Mouse (Mus musculus): ENCODE data around the gene 9130213A22Rik.

9130213A22Rik gene

DNA sequence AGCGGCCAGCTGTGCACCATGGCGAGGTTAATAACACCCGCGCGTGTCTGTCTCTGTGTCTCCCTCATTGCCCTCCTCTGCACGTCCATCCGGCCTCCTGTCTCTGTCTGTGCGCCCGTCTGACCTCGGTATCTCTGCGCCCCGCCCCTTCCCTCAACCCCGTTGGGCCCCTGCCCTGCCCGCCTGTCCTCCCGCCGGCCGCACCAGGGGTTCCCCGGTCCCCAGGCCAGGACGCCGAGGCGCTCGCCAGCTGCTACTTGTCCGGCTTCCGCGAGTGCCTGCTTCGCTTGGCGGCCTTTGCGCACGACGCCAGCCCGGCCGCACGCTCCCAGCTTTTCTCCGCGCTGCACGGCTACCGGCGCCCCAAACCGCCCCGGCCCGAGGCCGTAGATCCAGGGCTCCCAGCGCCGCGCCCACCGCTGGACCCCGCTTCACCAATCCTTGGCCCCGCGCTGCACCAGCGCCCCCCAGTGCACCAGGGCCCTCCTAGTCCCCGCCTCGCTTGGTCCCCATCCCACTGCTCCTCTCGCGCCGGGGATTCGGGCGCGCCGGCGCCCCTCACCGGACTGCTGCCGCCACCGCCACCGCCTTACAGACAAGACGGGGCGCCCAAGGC is at the start of gene 9130213A22Rik:
Gene 9130213A22Rik (minus strand): TSS at position 254 of the 616 bp plus-strand sequence.
- peak; percentile 90 for DNase-seq

DNA sequence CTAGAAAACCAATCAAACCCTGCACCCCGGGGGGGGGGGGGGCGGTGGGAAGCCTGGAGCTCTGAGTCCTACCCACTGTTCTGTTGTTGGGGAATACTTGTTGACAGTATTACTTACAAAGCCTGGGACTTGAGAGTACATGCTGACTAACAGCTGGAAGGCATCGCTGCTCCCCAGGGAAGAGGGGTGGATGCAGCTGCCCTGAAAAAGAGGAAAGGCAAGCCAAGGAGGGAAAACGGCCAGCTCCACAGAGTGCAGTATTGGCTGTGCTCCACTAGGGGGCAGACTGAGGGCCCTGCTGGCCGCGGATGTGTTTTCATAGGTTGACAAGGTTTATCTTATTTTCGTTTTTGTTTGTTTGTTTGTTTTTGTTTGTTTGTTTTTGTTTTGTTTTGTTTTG is 49.2 kb upstream of the 9130213A22Rik start:
- no peak for DNase-seq

DNA sequence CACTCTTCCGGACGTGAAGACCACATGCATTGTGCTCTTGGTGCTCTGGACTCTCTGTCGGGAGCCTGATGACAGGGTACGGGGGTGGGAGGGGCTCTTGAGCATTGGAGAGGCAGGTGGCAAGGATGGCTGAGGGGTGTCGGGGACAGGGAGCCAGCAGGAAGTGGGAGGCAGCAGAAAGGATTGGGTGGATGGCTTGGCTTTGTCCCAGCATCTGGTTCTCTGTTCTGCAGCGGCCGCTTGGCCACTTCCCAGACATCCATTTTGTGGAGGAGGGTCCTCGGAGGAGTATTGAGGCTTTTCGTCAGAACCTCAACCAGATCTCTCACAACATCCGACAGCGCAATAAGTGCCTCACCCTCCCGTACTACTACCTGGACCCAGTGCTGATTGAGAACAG is 46.9 kb upstream of the 9130213A22Rik start:
- peak; percentile 76 for DNase-seq

DNA sequence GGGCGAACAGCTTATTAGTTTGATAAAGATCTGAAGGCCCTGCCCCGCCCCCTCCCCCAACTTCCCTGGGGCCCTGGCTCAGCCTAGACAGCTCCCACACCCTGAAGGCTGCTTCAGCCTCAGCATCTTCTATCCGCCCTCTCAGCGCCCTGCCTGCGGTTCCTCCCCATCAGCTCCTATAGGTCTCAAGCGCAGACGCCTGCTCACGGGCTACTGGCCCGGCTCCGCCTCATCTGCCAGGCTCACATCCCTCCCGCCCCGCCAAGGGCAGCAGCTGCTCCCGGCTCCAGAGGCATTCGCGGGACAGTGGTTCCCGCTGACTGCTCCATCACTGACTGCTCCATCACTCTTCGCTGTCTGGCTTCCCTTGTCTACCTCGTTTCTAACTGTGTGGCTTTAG is 34.4 kb upstream of the 9130213A22Rik start, which contains the start of gene Alox12b:
Gene Alox12b (plus strand): TSS at position 190 of the 400 bp plus-strand sequence.
- DNase-seq = peak; percentile 57

DNA sequence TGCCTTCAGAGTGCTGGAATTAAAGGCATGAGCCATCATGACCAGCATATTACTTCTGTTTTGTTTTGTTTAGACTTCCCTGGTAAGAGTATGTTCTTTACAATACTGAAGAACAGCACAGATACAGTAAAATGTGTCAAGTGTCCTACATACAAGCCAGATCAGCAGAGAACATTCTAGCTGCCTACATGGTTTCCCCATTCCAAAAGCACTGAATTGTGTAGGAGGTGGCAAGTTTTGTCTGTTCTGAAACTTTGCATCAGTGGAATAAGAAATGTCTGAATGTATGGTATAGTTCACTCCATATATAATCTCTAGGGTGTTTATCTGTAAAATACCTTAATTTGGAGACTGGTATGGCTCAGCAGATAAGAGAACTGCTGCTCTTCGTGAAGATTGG is 33.0 kb upstream of the 9130213A22Rik start:
- no peak for DNase-seq

DNA sequence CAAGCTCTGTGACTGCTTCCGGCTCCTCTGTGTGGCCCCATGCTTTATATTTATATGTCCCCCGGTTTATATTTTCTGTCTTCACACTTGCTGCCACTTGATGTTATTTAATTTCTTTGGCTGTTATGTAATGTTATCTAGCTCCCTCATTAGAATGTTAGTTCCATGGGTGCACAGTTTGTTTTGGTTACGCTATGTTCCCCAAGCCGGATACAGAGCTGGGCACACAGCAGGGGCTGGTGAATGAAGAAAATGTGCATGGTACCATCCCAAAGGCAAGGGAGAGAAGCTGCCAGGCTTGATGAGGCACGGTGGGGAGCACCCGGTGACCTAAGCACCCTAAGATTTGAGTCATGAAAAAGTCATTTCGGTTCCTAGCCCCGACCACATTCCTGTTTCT is 31.4 kb upstream of the 9130213A22Rik start:
- DNase-seq = no peak

DNA sequence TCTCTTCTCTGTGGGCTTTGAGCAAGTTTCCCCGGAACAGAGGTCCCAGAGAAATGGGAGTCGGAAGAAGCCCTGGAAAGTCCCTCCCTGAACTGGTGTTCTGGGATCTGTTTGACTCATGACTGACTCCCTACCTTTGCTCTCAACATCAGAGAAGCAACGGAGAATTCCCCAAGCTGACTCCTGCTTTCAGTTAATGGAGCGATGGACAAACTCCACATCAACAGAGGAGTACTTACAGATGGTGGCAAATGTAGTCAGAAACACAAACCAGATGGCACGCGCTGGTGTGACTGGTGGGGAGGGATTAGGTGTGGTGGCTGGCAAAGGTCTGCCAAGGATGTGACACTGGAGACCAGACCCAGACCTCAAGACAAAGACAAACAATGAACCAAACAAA is 28.6 kb upstream of the 9130213A22Rik start:
- no peak for DNase-seq

DNA sequence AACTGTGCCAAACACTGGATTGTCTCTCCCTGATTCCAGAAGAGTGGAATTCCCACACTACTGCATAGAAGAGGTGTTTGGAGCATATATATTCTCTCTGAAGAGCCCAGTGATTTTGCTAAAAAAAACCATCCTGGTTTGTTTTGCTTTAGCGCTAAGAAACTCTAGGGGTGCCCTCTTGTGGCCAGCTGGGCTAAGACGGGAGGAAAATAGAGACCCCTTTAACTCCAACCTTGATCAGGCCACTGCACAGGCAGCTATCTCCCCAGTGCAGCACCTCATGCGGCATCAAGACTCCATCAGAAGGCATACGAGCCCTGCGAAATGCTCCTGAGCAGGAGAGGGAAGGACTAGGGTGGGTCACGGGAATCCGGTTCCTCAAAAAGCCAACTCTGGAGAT is 28.1 kb upstream of the 9130213A22Rik start:
- peak; percentile 57 for DNase-seq

DNA sequence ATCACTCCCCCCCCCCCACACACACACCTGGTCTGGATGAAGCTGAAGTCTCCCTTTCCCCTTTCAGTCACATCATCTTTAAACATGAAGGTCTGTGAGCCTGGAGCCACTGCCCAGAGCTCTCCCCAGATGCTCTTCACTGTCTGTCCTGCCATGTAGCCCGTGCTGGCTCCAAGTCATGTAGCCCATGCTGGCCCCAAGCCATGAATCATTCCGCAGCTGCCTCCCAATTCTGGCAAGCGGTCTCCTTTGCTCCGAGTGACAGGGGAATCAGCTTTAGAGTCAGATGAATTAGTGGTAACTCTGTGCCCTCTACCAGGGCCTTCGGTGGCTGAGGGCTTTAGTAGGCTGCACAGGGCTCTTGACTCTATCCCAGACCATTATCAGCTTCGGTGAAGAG is 27.3 kb upstream of the 9130213A22Rik start:
- no peak for DNase-seq

DNA sequence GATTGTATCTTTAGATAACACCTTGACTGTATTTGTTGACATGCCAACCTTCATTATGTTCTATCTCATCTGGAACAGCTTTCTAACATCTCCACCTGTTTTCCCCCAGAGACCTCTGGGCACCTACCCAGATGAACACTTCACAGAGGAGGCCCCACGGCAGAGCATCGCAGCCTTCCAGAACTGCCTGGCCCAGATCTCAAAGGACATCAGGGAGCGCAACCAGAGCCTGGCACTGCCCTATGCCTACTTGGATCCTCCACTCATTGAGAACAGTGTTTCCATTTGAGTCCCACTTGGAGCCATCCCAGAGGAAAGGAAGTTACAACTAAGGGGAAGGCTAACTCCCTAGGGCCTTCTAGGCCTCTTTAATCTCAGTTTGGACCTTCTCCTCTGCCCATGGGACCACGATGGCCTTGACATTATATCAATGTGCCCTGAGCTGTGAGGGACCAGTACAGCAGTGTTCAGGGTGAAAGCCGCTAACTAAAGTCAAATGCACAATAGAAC is 26.1 kb upstream of the 9130213A22Rik start:
- DNase-seq = no peak

DNA sequence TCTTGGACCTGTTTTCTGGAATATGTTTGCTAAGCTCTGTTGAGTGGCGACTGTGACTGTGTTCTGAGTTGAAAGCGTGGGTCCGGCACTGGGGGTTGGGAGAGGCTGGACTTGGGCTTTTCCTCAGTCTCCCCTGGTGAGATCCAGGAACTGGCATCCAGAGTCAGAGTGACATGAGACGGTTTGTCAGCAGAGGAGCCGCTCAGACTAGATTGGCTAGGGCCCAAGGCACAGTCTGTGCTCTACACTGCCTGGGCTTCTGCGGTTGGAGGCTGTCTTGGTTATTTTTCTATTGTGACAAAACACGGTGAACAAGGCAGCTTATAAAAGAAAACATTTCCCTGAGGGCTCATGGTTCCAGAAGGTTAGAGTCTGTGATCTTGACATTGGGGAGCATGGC is 25.2 kb upstream of the 9130213A22Rik start:
- DNase-seq = no peak

DNA sequence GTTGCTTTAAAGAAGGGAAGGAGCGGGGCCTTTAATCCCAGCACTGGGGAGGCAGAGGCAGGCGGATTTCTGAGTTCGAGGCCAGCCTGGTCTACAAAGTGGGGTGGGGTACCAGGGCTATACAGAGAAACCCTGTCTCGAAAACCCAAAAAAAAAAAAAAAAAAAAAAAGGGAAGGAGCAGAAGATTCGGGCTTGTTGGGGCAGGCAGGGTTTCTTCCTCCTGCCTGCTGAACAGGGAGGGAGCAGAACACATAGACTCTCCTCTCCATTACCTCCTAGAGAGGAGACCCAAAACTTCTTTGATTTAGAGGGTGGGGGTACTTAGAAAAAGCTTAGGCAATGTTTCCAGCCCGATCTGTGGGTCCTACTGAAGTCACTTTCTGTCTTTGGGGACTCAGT is 13.0 kb upstream of the 9130213A22Rik start:
- no peak for DNase-seq

DNA sequence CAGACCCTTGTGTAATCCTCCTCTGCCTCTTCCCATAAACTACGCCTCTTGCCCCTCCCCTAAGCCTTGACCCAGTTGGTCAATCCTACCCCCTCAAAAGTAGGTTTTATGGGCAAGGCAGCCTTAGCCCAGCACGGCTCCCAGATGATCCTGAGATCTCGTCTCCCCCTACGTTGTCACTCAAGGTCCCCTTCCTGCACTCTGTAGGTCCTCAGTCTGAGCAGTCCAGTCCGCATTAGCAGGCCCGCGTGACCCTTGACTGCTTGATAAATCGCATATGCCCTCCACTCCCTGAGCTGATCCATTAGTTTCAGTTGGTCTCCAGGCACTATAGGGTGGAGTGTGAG is 12.2 kb upstream of the 9130213A22Rik start:
- no peak for DNase-seq

DNA sequence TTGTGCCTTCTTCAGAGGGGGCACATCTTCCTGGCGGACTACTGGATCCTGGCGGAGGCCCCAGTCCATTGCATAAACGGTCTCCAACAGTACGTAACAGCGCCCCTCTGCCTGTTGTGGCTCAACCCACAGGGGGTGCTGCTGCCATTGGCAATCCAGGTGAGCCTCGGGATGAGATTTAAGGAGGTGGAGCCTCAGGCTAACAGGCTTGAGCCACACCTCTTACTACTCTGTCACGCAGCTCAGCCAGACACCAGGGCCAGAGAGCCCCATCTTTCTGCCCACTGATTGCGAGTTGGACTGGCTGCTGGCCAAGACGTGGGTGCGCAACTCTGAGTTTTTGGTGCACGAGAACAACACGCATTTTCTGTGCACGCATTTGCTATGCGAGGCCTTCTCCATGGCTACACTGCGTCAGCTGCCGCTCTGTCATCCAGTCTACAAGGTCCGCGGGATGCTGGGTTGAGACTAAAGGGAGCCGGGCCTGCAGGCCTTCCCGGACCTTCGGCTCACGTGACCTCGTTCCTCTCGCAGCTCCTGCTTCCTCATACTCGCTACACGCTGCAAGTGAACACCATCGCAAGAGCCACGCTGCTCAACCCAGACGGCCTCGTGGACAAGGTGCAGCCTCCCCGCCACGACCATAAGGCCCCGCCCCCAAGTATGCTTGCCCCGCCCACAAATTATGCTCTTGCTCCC is 11.7 kb upstream of the 9130213A22Rik start:
- DNase-seq = peak; percentile 87

DNA sequence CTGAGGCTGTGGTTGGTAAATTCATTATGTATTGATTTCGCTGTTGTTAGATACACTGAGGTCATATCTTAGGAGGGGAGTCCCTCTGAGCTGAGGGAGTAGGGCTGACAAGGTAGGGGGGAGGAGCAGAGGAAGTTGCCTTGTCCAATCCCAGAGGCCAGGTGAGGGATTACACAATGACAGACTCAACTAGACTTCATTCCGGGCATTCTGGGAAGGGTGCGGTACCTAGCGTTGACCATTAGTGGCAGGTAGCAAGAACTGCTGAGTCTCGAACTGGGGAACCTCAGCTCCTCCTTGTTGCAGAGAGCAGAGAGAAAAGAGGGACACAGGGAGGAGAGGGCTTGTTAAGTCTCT is 11.2 kb upstream of the 9130213A22Rik start:
- DNase-seq = no peak

DNA sequence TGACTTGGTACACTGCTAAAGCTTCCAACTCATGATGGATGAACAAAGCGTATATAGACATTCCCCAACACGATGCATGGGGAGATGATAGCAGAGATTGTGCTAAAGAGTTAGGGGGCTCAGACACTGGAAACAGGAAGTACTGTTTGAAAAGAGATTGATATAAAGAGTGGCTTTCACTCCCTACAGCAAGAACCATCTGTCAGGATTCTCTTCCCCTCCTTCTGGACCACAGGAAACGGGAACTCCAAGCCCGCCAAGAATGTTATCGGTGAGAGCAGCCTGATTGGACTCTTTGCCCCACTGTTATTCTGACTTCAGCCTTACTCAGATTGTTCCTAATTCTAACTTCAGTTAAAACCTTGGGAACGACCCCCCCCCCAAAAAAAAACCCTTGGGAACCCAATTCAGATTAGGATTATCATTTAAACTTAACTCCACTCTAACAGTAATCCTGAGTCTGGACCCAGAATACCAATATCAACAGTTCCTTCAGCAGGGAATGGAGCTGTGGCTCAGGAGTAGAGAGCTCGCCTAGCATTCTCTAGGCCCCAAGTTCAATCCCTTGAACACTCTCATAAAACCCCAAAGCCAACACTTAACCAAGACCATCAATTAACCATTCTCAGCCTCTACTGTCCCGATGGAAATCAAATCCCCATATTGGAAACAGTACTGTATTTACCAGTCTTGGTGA is 6.2 kb upstream of the 9130213A22Rik start:
- DNase-seq = no peak

DNA sequence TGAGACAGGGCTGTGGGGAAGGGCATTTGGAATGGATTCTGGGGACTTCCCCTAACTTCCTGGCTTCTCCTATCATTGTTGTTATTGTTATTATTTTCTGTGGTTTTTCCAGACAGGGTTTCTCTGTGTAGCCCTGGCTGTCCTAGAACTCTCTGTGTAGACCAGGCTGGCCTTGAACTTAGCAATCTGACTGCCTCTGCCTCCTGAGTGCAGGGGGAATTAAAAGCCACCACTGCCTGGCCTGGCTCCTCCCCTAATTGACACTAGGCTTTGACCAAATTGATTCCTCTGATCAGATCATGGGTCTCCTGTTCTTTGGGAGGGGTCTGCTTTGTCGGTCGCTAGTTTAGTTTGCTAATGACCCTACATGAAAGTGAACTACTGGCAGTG is 4.3 kb upstream of the 9130213A22Rik start:
- DNase-seq = no peak

DNA sequence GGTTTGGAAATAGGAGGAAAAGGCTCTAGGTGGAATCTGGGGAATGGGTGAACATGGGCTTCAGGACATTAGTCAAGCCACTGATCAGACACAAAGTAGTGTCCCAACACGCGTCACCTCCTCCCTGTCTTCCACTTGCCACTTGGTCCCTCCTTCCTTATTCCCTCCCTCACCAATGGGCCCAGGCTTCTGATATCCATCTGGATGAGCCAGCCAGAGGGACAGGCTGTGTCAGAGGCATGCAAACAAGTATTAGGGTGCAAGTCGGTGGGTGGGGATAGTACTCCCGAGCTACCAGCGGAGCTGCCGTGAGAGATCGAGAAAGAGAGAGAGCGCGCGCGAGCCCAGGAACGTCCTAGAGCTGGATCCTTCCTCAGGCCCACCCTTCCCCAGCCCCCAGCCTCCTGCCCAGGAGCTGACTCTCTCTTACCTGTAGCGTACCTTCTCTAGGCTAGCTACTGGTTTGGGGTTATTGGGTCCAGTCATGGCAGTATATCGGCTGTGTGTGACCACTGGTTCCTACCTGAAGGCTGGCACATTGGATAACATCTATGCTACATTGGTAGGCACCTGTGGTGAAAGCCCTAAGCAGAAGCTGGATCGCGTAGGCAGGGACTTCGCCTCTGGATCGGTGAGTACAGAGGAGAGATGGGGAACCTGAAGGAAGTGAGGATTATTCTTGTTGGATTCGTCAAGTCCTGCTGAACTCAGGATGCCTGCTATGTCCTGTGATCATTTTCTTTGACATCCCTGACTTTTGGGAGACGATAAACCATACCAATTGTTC is 3.7 kb upstream of the 9130213A22Rik start:
- DNase-seq = no peak

DNA sequence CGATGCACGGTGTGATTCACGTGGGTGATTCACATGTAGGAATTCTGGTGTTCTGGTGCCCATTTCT is 3.3 kb upstream of the 9130213A22Rik start, which contains the start of gene Aloxe3:
Gene Aloxe3 (plus strand): TSS at position 45 of the 67 bp plus-strand sequence.
- no peak for DNase-seq

DNA sequence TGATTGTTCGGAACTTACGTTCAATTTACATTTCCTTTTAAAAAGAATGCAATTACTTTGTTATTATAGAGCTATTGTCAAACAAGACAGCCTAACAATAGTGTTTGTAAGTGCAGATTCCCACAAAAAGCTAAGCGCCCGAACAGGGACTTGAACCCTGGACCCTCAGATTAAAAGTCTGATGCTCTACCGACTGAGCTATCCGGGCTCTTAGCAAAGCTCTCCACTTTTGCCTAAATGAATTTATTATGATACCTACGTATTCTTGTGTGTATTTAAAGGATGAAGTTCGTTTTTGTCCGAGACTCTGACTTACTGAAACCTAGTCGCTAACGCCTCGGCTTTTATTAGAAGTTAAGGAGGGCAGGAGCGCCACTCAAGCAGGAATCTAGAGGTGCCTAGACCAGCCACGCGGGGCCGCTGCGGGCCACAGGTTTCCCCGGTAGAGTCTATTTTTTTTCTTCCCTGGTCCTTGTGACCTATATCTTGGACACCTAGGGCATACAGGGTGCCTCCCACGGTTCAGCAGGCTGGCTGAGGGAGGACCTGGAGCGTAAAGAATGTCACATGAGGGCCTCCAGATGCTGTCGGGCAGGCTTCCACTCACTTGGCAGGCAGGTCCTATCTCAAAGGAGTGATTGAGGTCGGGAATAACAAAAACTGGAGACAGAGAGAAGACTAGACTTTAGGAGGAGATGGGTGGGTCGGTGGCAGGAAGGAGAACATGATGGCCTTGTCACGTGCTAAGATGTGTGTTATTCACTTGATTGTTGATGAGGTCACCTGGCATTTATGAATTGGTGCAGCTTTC is 2.9 kb upstream of the 9130213A22Rik start:
- DNase-seq = peak; percentile 85

DNA sequence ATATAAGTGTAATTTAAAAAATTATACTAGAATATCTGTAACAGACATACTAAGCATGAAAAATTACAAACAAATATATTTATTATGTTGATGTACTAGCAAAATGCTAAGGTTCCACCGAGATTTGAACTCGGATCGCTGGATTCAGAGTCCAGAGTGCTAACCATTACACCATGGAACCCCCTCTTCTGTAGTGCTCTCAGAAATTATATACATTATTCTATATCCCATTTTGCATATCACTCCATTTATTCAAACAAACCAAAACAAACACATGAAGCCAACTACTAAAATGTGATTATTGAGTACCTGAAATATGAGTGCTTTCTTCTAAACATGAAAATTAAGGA is 2.1 kb upstream of the 9130213A22Rik start:
- DNase-seq = peak; percentile 66

DNA sequence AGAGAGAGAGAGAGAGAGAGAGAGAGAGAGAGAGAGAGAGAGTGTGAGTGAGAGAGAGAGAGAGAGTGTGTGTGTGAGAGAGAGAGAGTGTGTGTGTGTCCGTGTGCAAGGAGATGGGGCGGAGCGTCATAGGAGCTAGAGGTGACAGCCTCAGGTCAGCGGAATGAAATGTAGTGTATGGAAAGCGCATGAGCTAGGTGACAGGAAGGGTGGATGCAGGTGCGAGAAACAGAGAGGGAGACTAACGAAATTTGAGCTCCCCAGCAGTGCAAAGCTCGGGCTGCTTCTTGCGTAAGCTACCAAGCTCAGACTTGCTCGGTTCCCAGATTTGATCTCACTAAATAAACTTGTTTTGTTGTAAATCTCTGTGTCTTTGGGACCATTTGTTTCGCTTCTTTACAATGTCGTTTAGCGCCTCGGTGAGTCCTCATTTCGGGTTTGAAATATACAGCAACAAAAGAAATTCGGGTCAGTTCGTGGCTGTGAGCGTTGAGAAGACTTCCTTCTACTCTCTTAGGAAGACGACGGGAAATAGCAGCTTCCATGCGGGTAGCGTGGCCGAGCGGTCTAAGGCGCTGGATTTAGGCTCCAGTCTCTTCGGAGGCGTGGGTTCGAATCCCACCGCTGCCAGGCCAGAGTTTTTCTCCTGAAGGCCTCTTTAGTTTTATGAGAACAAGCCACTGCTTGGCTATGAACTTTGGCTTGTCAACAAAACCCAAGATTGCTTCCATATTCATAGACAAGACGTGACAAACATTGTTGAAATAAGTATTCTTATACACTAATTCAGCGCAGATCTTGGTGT is 1.5 kb upstream of the 9130213A22Rik start:
- peak; percentile 93 for DNase-seq
